Mouse (Mus musculus) kidney, embryonic 14.5 days (tissue): ENCODE measurements around the gene Ldlr. TPM values are rescaled to one million over a fixed set of nuclear protein-coding genes. Genes with fewer than 3 reads are reported as not detected.
A peak's percentile ranks its signal among the peaks of the same experiment; 100 is the strongest.

ENCODE experiments used
- ATAC-seq: fragments of 200-750 bp; cut with Nextera tagmentation; 2 replicates; pipeline ENCODE4 v1.8.0; 2017; ENCODE audit warnings: moderate number of reproducible peaks, mild to moderate bottlenecking, moderate TSS enrichment, moderate library complexity; ENCODE audit not compliant: low FRiP score, low TSS enrichment
- H3K27ac ChIP-seq: fragments of 300-500 bp; sonication (generic); 2 replicates; pipeline ENCODE4 v1.5.1; 2014; ENCODE audit warnings: low read depth, mild to moderate bottlenecking, low read length, moderate library complexity, mixed read lengths
- H3K27me3 ChIP-seq: fragments of 300-500 bp; sonication (generic); 2 replicates; pipeline ENCODE4 v1.6.1; 2014; ENCODE audit warnings: mild to moderate bottlenecking, low read length; ENCODE audit not compliant: control insufficient read depth, insufficient read depth
- H3K36me3 ChIP-seq: fragments of 300-500 bp; sonication (generic); 2 replicates; pipeline ENCODE4 v1.6.1; 2014; ENCODE audit warnings: low read length, mixed read lengths; ENCODE audit not compliant: control insufficient read depth, insufficient read depth
- H3K4me1 ChIP-seq: fragments of 300-500 bp; sonication (generic); 2 replicates; pipeline ENCODE4 v1.6.1; 2014; ENCODE audit warnings: low read length, mixed read lengths; ENCODE audit not compliant: control insufficient read depth, insufficient read depth
- H3K4me2 ChIP-seq: fragments of 300-500 bp; sonication (generic); replicated peaks from 2 replicates; pipeline ENCODE4 v1.6.1; 2014; ENCODE audit warnings: low read depth, mild to moderate bottlenecking, low read length
- H3K4me3 ChIP-seq: fragments of 300-500 bp; sonication (generic); 2 replicates; pipeline ENCODE4 v1.5.1; 2014; ENCODE audit warnings: mild to moderate bottlenecking, low read length
- H3K9ac ChIP-seq: fragments of 300-500 bp; sonication (generic); 2 replicates; pipeline ENCODE4 v1.6.1; 2014; ENCODE audit warnings: low read depth, mild to moderate bottlenecking, low read length, moderate library complexity
- H3K9me3 ChIP-seq: fragments of 300-500 bp; sonication (generic); 2 replicates; pipeline ENCODE4 v1.6.1; 2016; ENCODE audit warnings: low read length; ENCODE audit not compliant: control insufficient read depth
- WGBS: fragments of 180-500 bp; shearing (Covaris S2); extraction: QIAGEN DNeasy Blood & Tissue Kit; methylation state at CpG from one replicate; pipeline ENCODE4 v1.1.7; 2014; 5-methylcytosine and 5-hydroxymethylcytosine counted together
- polyA plus RNA-seq: library from polyadenylated mRNA; unstranded; fragments of >200 nt; fragmentation: Nextera tagmentation; extraction: Ambion mirVana; gene quantifications from 2 replicates; pipeline ENCODE4 v1.2.1, GENCODE M21; 2014

Ldlr gene
- polyA plus RNA-seq, 1 experiment from 2014 or later, result 15.8 TPM

DNA sequence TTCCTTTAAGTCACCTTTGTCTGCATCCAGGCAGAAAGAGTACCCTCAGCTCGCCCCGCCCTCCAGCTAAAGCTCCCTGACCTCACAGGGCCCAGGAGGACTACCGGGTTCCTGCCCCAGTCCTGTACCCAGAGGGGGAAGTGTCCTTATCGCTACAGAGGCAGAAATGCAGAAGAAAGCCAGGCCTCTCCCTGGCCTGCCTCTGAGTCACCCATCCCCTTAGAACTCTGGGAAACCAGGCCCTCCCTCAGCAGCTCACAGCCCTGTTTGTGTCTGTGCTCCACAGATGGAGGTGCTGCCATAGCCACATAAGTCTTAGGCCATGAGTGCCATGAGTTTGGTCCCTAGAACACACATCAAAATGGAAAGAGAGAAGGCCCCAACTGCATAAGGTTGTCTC is 8.0 kb upstream of the Ldlr start:
- no peaks in the 10 kb centered on the region for H3K9me3 ChIP-seq
- no peaks in the 10 kb centered on the region for H3K27me3 ChIP-seq
- ATAC-seq, result peak; percentile 60; the same call in 1 of the 2 replicates
- no peaks in the 10 kb centered on the region for H3K36me3 ChIP-seq
- no peak overlapping the region for H3K27ac ChIP-seq
- H3K4me1 ChIP-seq, result no peaks in the 10 kb centered on the region
- no peak overlapping the region for H3K4me2 ChIP-seq
- no peak overlapping the region for H3K4me3 ChIP-seq
- H3K9ac ChIP-seq, result no peak overlapping the region
- 63% methylated on average over 4 of the region's 4 CpGs for WGBS

DNA sequence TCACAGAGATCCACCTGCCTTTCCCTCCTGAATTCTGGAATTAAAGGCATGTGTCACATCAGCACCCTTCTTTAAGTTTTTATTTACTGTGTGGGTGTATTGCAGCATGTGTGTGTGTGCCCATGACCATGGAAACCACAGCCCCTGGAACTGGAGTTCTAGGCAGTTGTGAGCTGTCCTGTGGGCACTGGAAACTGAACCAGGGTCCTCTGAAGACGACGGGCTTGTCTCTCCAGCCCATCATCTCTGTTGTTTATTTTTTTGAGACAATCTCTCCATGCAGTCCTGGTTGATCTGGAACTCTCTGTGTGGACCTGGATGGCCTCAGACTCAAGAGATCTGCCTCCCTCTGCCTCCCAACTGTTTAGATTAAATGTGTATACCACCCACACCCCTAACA is 6.3 kb upstream of the Ldlr start:
- no peak for ATAC-seq
- Histone ChIP-seq H3K27ac (no peak overlapping the region), H3K27me3 (no peaks in the 10 kb centered on the region), H3K9ac (no peak overlapping the region), H3K4me3 (no peak overlapping the region), H3K9me3 (no peaks in the 10 kb centered on the region), H3K4me1 (no peaks in the 10 kb centered on the region), H3K36me3 (no peaks in the 10 kb centered on the region), H3K4me2 (no peak overlapping the region)
- WGBS, result 93% methylated on average over 2 of the region's 2 CpGs

DNA sequence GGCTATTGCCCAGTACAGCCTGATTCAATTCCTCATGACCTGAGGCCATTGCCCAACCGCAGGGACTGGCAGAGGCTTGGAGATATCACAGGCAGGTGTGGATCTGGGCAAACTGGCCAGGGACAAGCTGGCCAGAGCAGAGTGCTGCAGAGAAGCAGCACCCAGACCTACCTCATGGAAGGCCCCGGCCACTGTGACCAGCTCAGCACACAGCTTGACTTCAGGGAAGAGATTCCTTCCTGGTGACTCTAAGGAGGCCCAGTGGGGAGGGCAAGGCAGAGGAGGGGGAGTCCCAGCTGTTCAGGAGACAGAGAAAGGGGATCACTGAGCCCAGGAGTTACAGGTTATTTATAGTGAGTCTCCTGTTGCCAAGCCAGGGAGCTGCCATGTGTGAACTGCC is 2.2 kb upstream of the Ldlr start:
- H3K9ac ChIP-seq, result 0 out of 2 replicates have a peak overlapping the region, but pooled peaks have one; percentile 12
- WGBS, result 58% methylated on average over 2 of the region's 2 CpGs
- no peak overlapping the region for H3K27ac ChIP-seq

DNA sequence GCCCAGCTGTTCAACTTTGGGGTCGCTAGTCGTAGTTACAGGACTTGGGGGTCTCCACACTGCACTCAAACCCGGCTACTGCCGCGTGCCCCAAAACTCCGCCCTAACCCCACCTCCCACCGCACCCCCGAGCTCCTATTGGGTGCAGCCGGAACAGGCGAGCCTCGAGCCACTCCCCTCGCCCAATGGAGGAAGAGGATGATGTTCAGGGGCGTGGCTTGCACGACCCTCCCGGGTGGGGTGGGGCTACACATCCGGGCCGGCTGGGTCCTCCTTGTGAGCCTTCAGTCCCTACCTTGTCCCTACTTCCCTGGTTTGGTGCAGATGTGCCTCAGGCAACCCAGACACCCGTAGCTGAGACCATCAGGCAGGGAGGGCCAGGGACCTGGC is 859 bp downstream of the Ldlr start:
- Histone ChIP-seq H3K9ac (peak overlapping the region; percentile 75), H3K4me1 (peaks cover 8% of the 10 kb centered on the region; the same call in 1 of the 2 replicates), H3K27me3 (no peaks in the 10 kb centered on the region), H3K4me2 (peak overlapping the region; percentile 69), H3K4me3 (peak overlapping the region; percentile 84), H3K9me3 (no peaks in the 10 kb centered on the region), H3K36me3 (no peaks in the 10 kb centered on the region; the same call in 1 of the 2 replicates), H3K27ac (peak overlapping the region; percentile 96; the same call in 1 of the 2 replicates)
- peak; percentile 97 for ATAC-seq
- under 1% methylated on average over 18 of the region's 18 CpGs for WGBS

More for the DNA sequence above, 2.2 kb upstream of the Ldlr start:
- H3K9me3 ChIP-seq, result no peaks in the 10 kb centered on the region
- no peak overlapping the region for H3K4me2 ChIP-seq
- no peaks in the 10 kb centered on the region for H3K27me3 ChIP-seq
- no peak for ATAC-seq
- no peaks in the 10 kb centered on the region for H3K36me3 ChIP-seq
- no peak overlapping the region for H3K4me3 ChIP-seq
- H3K4me1 ChIP-seq, result peaks cover 8% of the 10 kb centered on the region; the same call in 1 of the 2 replicates

DNA sequence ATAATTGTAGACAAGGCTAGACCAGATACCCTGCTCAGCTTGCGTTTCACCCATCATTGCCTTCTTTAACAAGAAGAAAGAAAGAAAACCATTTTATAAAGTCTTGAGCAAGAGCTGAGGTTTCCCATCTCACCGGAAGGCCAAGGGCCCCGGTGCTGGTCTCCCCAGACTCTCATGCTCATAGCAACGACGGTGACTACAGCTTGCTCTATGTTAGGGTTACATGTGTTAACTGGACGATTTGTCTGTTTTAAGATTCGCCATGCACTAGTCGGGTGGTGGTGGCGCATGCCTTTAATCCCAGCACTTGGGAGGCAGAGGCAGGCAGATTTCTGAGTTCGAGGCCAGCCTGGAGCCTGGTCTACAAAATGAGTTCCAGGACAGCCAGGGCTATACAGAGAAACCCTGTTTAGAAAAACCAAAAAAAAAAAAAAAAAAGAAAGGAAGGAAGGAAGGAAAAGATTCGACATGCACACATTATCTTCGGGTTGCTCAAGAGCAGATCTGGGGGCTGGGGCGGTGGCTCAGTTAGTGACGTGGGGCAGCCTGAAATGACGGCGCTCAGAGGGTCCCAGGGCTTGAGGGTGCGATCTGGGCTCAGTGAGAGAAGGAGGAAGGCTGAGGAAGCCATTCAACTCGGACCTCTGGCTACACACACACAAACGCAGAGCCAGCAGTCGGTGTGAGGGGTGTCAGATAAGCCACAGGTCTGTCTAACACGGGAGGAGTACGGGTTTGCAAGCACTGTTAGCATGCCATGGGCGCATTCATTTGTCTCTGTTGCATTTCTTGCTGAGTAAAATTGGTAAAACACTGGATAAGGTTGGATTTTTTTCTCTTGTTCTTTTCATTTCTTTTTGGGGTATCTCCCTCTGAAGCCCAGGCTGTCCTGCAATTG is 2.2 kb downstream of the Ldlr start:
- Histone ChIP-seq H3K36me3 (no peaks in the 10 kb centered on the region; the same call in 1 of the 2 replicates), H3K9ac (no peak overlapping the region), H3K27me3 (no peaks in the 10 kb centered on the region), H3K4me3 (peak overlapping the region; percentile 84), H3K4me2 (peak overlapping the region; percentile 69), H3K27ac (no peak overlapping the region), H3K4me1 (peaks cover 8% of the 10 kb centered on the region; the same call in 1 of the 2 replicates), H3K9me3 (no peaks in the 10 kb centered on the region)
- ATAC-seq, result no peak
- WGBS, result 75% methylated on average over 23 of the region's 23 CpGs

DNA sequence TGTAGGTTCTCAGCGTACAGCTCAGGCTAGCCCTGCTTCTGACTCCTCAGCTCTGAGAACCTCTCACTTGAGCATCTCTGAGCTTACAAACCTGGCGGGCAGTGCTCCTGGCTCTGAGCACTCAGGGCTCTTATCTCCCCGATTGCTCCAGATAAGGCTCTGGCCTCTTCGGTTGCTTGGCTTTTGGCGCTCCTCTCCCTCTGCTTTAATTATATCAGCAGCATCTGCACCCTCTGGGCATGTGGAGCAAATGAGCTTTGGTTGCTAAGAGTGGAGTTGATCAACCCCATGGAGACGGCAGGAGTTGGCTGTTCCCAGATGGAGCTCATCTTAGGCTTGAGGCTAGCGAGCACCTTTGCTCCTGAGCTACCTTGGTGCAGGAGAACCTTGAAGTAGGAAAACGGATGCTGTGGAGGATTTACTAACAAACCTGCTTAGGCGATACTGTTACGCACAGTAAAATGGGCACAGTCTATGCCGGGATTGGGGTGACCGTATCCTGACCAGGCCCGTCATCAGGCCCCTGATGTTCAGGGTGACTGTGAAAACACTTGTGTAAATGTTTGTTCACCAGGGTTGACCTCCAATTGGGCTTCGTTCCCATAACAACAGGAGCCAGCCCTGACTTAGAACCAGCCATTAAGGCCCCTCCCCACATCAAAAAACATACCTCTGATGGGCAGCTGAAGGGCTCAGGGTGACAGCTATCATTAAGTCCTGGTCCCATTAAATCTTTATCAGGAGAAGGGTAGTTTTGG is 3.1 kb downstream of the Ldlr start:
- H3K27me3 ChIP-seq, result no peaks in the 10 kb centered on the region
- H3K9me3 ChIP-seq, result no peaks in the 10 kb centered on the region
- no peak overlapping the region for H3K4me3 ChIP-seq
- H3K27ac ChIP-seq, result no peak overlapping the region
- no peak overlapping the region for H3K4me2 ChIP-seq
- no peak for ATAC-seq
- H3K36me3 ChIP-seq, result no peaks in the 10 kb centered on the region; the same call in 1 of the 2 replicates
- H3K4me1 ChIP-seq, result peaks cover 8% of the 10 kb centered on the region; the same call in 1 of the 2 replicates
- WGBS, result 70% methylated on average over 14 of the region's 14 CpGs
- H3K9ac ChIP-seq, result no peak overlapping the region

DNA sequence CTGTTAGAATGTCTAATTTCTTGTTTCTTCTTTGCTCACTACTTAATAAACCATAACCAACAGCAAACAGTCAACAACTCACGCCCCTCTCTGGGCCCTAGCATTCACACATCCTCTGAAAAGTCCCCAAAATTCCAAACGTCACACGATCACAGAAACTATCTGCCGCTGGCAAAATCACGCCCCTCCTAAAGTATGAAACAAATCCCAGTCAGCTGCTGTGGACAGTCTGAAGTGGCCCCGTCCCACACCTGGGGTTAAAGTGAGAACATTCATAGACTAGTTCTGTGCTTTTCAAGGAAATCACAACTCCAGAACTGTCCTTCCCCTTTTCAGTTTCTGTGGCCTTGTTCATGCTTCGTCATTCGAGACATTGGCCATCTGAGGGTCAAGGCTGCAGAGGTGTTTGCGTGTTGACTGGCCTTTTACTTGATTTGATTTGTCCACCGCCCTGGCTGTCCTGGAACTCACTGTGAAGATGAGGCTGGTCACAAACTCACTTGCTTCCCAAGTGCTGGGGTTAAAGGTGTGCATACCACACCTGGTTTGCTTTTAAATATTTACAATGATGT is 5.1 kb downstream of the Ldlr start:
- H3K36me3 ChIP-seq, result peaks cover 19% of the 10 kb centered on the region
- no peak overlapping the region for H3K4me2 ChIP-seq
- ATAC-seq, result no peak
- H3K9ac ChIP-seq, result no peak overlapping the region
- WGBS, result 78% methylated on average over 10 of the region's 10 CpGs
- no peak overlapping the region for H3K4me3 ChIP-seq
- no peaks in the 10 kb centered on the region for H3K27me3 ChIP-seq
- no peak overlapping the region for H3K27ac ChIP-seq
- no peaks in the 10 kb centered on the region for H3K9me3 ChIP-seq
- peaks cover 8% of the 10 kb centered on the region; the same call in 1 of the 2 replicates for H3K4me1 ChIP-seq

DNA sequence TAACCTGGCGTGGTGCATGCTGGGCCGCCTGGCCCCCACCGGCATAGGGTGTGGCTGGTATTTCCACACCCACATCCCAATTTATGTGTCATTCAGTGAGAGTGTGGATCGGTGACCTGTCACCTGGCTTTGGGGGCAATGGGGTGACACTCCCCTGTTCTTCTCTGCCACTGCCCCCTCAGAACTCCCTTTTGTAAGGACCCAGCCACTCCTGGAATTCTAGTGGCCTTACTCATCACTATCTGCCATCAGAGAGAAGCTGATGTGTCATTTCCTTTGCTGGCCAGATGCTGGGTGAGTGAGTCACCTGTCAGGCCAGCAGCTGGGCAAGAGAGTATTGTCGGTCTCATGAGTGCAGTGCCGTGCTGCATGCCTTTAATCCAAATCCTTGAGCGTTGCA is 6.0 kb downstream of the Ldlr start:
- Histone ChIP-seq H3K9me3 (no peaks in the 10 kb centered on the region), H3K4me2 (no peak overlapping the region), H3K9ac (no peak overlapping the region), H3K36me3 (peaks cover 28% of the 10 kb centered on the region), H3K27me3 (no peaks in the 10 kb centered on the region), H3K27ac (no peak overlapping the region), H3K4me3 (no peak overlapping the region), H3K4me1 (peaks cover 8% of the 10 kb centered on the region; the same call in 1 of the 2 replicates)
- no peak for ATAC-seq
- WGBS, result 83% methylated on average over 7 of the region's 7 CpGs
